Mouse (Mus musculus) hindbrain, embryonic 16.5 days (tissue): ENCODE measurements around the gene C87436. TPM values are rescaled to one million over a fixed set of nuclear protein-coding genes. Genes with fewer than 3 reads are reported as not detected.
A peak's percentile ranks its signal among the peaks of the same experiment; 100 is the strongest.
"Not testable (repeated sequence)": the region's sequence is repeated elsewhere in the genome, so short reads cannot be mapped to it uniquely, and the experiment has no call there.

Experiments used
- ATAC-seq: fragments of 200-750 bp; cut with Nextera tagmentation; 2 replicates; pipeline ENCODE4 v1.8.0; 2017; ENCODE audit warnings: moderate TSS enrichment, moderate library complexity
- H3K27ac ChIP-seq: fragments of 300-500 bp; sonication (generic); 2 replicates; pipeline ENCODE4 v1.5.1; 2014; ENCODE audit warnings: low read depth, mild to moderate bottlenecking, control low read depth, low read length, moderate library complexity
- H3K27me3 ChIP-seq: fragments of 300-500 bp; sonication (generic); replicated peaks from 2 replicates; pipeline ENCODE4 v1.6.1; 2014; ENCODE audit warnings: low read length; ENCODE audit not compliant: control insufficient read depth, insufficient read depth
- H3K36me3 ChIP-seq: fragments of 300-500 bp; sonication (generic); 2 replicates; pipeline ENCODE4 v1.6.1; 2014; ENCODE audit warnings: mild to moderate bottlenecking, low read length, moderate library complexity, mixed read lengths; ENCODE audit not compliant: control insufficient read depth, insufficient read depth
- H3K4me1 ChIP-seq: fragments of 300-500 bp; sonication (generic); 2 replicates; pipeline ENCODE4 v1.6.1; 2014; ENCODE audit warnings: low read depth, low read length; ENCODE audit not compliant: control insufficient read depth, insufficient read depth
- H3K4me2 ChIP-seq: fragments of 300-500 bp; sonication (generic); 2 replicates; pipeline ENCODE4 v1.6.1; 2014; ENCODE audit warnings: mild to moderate bottlenecking, low read length, control low read depth, moderate library complexity
- H3K4me3 ChIP-seq: fragments of 300-500 bp; sonication (generic); 2 replicates; pipeline ENCODE4 v1.5.1; 2014; ENCODE audit warnings: mild to moderate bottlenecking, low read length, control low read depth, moderate library complexity
- H3K9ac ChIP-seq: fragments of 300-500 bp; sonication (generic); 2 replicates; pipeline ENCODE4 v1.6.1; 2014; ENCODE audit warnings: low read depth, mild to moderate bottlenecking, control low read depth, low read length, moderate library complexity
- H3K9me3 ChIP-seq: fragments of 300-500 bp; sonication (generic); 2 replicates; pipeline ENCODE4 v1.6.1; 2014; ENCODE audit warnings: mild to moderate bottlenecking, low read length, moderate library complexity; ENCODE audit not compliant: control insufficient read depth
- WGBS: fragments of 180-500 bp; shearing (Covaris S2); extraction: QIAGEN DNeasy Blood & Tissue Kit; methylation state at CpG from one replicate; pipeline ENCODE4 v1.1.7; 2014; 5-methylcytosine and 5-hydroxymethylcytosine counted together
- polyA plus RNA-seq: library from polyadenylated mRNA; unstranded; fragments of >200 nt; fragmentation: Nextera tagmentation; extraction: Ambion mirVana; gene quantifications from 2 replicates; pipeline ENCODE4 v1.2.1, GENCODE M21; 2015

C87436 gene
- polyA plus RNA-seq, 1 experiment from 2014 or later = 21.4 TPM

DNA sequence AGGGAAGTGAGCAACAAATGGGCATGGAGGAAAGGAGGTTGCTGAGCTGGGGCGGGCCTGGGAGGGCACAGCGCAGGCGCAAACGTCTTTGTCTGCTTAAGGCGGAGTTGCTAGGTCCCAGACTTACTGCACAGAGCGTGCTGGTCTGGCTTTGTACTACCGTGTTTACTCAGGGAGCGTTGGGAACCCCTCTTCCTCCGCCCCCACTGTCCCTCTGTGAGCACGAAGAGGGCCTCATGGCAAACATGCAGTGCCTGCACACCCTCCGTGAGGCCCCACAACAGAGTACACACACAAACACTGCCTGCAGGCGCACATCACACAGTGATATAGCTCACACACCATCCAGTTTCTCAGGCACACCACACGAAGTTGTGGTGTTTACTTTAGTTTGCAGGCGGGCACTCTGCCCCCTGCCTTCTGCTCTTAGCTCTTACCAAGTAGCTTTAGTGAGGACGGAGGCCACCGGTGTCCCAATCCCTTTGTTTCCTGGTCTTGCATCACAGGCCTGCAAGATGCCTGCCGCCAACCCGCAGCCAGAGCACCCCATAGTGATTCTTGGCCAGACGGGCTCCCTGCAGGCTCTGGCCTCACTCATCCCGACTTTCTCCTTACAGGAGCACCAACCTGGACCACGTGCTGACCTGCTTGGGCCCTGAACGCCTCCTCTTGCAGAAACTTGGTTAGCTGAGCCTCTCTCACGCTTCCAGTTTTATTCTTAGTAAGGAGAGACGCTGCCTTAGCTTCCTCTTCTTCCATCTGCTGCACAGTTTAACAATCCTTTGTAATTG, 49.4 kb downstream of the C87436 start:
- Histone ChIP-seq H3K4me1 (peaks cover 16% of the 10 kb centered on the region), H3K4me3 (peak overlapping the region; percentile 21; the same call in 1 of the 2 replicates), H3K36me3 (no peaks in the 10 kb centered on the region), H3K9ac (peak overlapping the region; percentile 66), H3K4me2 (peak overlapping the region; percentile 53), H3K27me3 (no peaks in the 10 kb centered on the region), H3K27ac (peak overlapping the region; percentile 96), H3K9me3 (no peaks in the 10 kb centered on the region)
- WGBS = 3% methylated on average over 24 of the region's 24 CpGs
- ATAC-seq = peak; percentile 95

DNA sequence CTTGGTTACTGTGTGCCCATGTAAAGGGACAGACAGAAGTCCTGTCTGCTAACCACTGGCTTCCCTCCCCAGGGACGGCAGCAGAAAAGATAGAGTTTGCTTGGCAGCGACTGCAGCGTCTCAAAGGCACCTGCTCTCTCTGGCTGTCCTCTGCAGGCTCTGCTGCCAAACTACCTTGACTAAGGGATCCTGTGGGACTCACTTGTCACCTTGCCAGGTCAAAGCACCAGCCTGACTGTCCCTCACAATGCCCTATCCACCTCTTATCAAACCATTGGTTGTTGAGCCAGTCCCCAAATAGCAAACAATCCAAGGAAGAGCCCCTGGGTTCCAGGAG, 49.9 kb downstream of the C87436 start:
- 21% methylated on average over 3 of the region's 3 CpGs for WGBS
- H3K9me3 ChIP-seq = no peaks in the 10 kb centered on the region
- peak overlapping the region; percentile 96 for H3K27ac ChIP-seq
- 0 out of 2 replicates have a peak, but pooled peaks have one; percentile 12 for ATAC-seq
- H3K4me2 ChIP-seq = peak overlapping the region; percentile 53; the same call in 1 of the 2 replicates
- no peaks in the 10 kb centered on the region for H3K36me3 ChIP-seq
- H3K4me1 ChIP-seq = peaks cover 16% of the 10 kb centered on the region
- no peaks in the 10 kb centered on the region for H3K27me3 ChIP-seq
- H3K9ac ChIP-seq = peak overlapping the region; percentile 66
- no peak overlapping the region for H3K4me3 ChIP-seq

DNA sequence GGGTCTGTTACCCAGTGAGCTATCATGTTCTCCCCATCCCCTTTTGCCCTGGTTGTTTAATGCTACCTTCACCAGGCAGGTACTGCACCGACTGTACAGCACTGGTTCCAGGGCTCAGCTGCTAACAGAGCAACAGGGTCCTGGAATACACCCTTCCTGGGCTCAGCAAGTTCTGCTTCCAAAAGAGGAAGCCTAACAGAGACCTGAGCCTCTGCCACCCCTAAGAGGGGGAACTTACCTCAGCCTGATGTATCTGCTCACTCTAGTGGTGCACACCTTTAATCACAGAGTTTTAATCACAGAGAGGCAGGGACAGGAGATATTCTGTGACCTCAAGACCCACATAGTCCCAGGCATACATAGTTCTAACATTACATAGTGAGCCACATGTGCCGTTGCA, 51.8 kb downstream of the C87436 start:
- Histone ChIP-seq H3K4me1 (peaks cover 16% of the 10 kb centered on the region), H3K4me2 (no peak overlapping the region), H3K9me3 (no peaks in the 10 kb centered on the region), H3K36me3 (no peaks in the 10 kb centered on the region), H3K9ac (no peak overlapping the region), H3K4me3 (no peak overlapping the region), H3K27ac (no peak overlapping the region), H3K27me3 (no peaks in the 10 kb centered on the region)
- no peak for ATAC-seq
- 95% methylated on average over 2 of the region's 2 CpGs for WGBS

DNA sequence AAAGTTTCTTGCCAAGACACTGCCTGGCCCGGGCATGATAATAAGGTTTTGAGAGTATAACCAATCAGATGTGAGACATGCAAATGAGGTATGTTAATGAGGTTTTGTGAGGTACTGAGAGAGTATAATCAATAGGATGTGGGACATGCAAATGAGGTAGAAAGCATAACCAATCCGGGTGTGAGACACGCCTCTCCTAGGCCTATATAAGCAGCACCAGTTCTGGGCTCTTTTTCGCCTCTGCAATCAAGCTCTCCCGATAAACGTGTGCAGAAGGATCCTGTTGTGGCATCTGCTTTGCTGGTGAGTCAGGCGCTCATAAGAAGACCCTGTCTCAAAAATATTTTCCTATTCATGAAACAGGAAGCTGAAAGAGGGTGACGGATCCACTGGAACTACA, 52.2 kb downstream of the C87436 start:
- H3K27me3 ChIP-seq, ATAC-seq, H3K9me3 ChIP-seq, H3K4me2 ChIP-seq, H3K4me3 ChIP-seq, H3K27ac ChIP-seq, H3K36me3 ChIP-seq, H3K9ac ChIP-seq: not testable (repeated sequence)
- 88% methylated on average over 8 of the region's 8 CpGs for WGBS
- H3K4me1 ChIP-seq = peaks cover 16% of the 10 kb centered on the region

DNA sequence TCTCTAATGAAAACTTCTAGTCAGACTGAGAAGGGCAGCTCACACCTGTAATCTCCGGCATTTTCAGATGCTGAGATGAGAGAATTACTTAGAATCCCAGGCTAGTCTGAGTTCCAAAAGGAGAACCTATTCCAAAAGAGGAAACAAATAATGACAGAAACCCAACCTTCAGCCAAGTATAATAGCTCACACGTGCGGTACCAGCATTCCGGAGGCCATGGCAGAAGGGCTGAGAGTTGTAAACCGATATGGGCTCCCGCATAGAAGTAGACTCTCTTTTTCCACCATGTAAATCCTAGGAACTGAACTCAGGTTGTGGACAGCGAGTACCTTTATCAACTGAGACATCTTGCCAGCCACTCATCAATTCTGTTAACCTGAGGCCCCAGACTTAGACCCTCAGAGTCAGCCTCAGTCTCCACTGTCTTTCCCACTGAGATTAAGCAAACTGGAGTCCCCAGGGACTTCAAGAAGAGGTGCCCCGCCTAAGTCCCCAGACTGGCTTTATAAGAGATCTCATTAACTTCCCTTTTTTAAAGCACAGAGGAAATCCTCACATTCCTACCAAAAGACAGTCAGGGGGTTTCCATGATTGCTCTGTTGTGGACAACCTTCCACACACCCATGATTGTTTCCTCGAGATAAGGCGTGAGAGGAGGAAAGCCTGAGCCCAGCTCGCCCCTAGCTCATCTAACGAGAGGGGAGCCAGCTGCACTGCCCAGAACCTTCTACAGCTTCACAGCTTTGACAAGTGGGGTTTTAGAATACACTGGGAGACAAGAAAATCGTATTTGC, 55.5 kb downstream of the C87436 start:
- no peak for ATAC-seq
- no peak overlapping the region for H3K4me3 ChIP-seq
- 78% methylated on average over 13 of the region's 13 CpGs for WGBS

DNA sequence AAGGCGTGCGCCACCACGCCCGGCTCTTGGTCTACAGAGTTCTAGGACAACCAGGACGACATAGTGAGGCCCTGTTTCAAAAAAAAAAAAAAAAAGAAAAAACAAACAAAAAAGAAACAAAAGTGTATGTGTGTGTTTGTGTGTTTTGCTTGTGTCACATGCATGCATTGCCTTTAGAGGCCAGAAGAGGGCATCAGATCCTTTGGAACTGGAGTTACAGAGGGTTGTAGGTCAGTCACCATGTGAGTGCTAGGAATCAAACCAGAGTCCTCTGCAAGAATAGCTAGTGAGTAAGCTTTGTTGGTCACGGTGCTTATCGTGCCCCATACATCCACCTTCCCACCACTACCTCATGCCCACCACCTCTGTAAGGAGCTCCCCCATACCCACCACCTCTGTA, 56.6 kb downstream of the C87436 start:
- Histone ChIP-seq H3K27ac (no peak overlapping the region), H3K4me2 (no peak overlapping the region), H3K9ac (no peak overlapping the region), H3K4me1 (no peaks in the 10 kb centered on the region), H3K9me3 (no peaks in the 10 kb centered on the region), H3K4me3 (no peak overlapping the region), H3K36me3 (no peaks in the 10 kb centered on the region), H3K27me3 (no peaks in the 10 kb centered on the region)
- ATAC-seq = no peak
- 93% methylated on average over 7 of the region's 7 CpGs for WGBS

More for the DNA sequence above, 55.5 kb downstream of the C87436 start:
- no peaks in the 10 kb centered on the region for H3K36me3 ChIP-seq
- H3K9ac ChIP-seq = no peak overlapping the region
- no peak overlapping the region for H3K4me2 ChIP-seq
- no peaks in the 10 kb centered on the region for H3K4me1 ChIP-seq
- H3K9me3 ChIP-seq = no peaks in the 10 kb centered on the region
- no peaks in the 10 kb centered on the region for H3K27me3 ChIP-seq
- H3K27ac ChIP-seq = no peak overlapping the region

DNA sequence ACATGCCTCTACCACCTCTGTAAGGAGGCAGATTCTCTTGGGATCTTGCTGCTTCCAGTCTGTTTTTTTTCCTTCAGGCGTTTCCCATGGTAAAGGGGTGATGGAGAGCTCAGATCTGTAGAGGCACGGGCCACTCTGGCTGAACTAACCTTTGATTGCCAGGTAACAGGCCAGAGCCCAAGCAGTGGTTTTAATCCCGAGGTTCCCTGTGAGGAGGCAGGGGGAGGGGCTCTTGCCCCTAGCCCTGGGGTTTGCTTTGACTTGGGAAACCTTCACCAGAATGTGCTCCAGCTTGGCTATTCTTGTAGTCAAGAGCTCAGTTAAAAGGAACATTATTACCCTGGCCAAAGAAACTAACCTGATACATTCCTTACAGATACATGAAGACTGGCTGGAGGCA, 57.5 kb downstream of the C87436 start:
- Histone ChIP-seq H3K9me3 (no peaks in the 10 kb centered on the region), H3K36me3 (no peaks in the 10 kb centered on the region), H3K27me3 (no peaks in the 10 kb centered on the region), H3K4me1 (no peaks in the 10 kb centered on the region), H3K9ac (no peak overlapping the region), H3K4me2 (no peak overlapping the region), H3K27ac (no peak overlapping the region), H3K4me3 (no peak overlapping the region)
- no peak for ATAC-seq
- 56% methylated on average over 3 of the region's 3 CpGs for WGBS

DNA sequence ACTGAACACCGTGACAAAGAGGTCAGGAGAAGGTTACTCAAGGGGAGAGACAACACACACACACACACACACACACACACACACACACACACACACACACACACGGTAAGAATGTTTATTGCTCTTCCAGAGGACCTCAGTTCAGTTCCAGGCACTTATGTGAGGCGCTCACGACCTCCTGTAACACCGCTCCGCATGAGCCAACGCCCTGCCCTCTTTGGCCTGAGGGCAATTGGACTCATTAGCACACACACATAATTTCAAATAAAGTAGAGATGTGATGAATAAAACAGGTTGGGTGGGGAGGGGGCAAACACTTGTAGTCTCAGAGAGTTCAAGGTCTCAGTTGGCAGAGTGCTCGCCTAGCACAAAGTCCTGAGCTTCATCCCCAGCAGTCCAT, 58.0 kb downstream of the C87436 start:
- Histone ChIP-seq H3K9me3 (no peaks in the 10 kb centered on the region), H3K36me3 (no peaks in the 10 kb centered on the region), H3K4me1 (no peaks in the 10 kb centered on the region), H3K4me2 (no peak overlapping the region), H3K9ac (no peak overlapping the region), H3K4me3 (no peak overlapping the region), H3K27me3 (no peaks in the 10 kb centered on the region), H3K27ac (no peak overlapping the region)
- WGBS = 83% methylated on average over 8 of the region's 8 CpGs
- ATAC-seq = no peak

DNA sequence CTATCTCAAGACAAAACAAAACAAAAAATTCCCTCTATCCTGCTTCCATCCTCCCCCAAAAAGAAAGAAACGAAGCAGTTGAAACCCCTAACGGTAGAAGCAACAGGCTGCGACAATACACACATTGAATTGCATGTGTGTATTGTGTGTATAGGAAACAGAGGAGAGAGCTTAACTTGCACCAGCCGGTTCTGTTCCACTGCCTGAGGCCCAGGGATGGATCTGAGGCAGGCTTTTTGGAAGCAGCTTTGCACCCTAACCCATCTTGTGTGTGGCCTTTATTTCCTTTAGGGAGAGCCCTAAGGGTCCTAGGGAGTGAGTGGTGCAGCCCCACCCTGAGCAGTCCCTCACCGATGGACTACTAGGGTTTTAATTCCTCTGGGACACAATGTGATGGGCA, 58.4 kb downstream of the C87436 start:
- Histone ChIP-seq H3K36me3 (no peaks in the 10 kb centered on the region), H3K27ac (no peak overlapping the region), H3K4me1 (no peaks in the 10 kb centered on the region), H3K4me2 (peak overlapping the region; percentile 36; the same call in 1 of the 2 replicates), H3K4me3 (no peak overlapping the region), H3K9ac (no peak overlapping the region), H3K9me3 (no peaks in the 10 kb centered on the region), H3K27me3 (no peaks in the 10 kb centered on the region)
- 76% methylated on average over 5 of the region's 5 CpGs for WGBS
- ATAC-seq = no peak
